Mouse (Mus musculus) heart, postnatal 0 days (tissue): ENCODE results near the gene Crim1. TPM values are rescaled to one million over a fixed set of nuclear protein-coding genes. Genes with fewer than 3 reads are reported as not detected.

Source experiments
- ATAC-seq: fragments of 200-750 bp; cut with Nextera tagmentation; 2 replicates; pipeline ENCODE4 v1.8.0; 2017; ENCODE audit warnings: low read depth, moderate number of reproducible peaks, moderate library complexity; ENCODE audit not compliant: insufficient read depth
- DNase-seq: peaks from one replicate; pipeline ENCODE4 v3.0.0-alpha.2; 2016; ENCODE audit warnings: low spot score
- H3K27ac ChIP-seq: fragments of 300-500 bp; sonication (generic); 2 replicates; pipeline ENCODE4 v1.5.1; 2014; ENCODE audit warnings: low read depth, mild to moderate bottlenecking
- H3K27me3 ChIP-seq: fragments of 300-500 bp; sonication (generic); 2 replicates; pipeline ENCODE4 v1.6.1; 2014; ENCODE audit warnings: low read length, mixed read lengths; ENCODE audit not compliant: control insufficient read depth, insufficient read depth
- H3K36me3 ChIP-seq: fragments of 300-500 bp; sonication (generic); replicated peaks from 2 replicates; pipeline ENCODE4 v1.6.1; 2014; ENCODE audit warnings: low read length, mixed read lengths; ENCODE audit not compliant: control insufficient read depth, insufficient read depth
- H3K4me1 ChIP-seq: fragments of 300-500 bp; sonication (generic); 2 replicates; pipeline ENCODE4 v1.6.1; 2014; ENCODE audit warnings: antibody characterized with exemption; ENCODE audit not compliant: control insufficient read depth, insufficient read depth
- H3K4me2 ChIP-seq: fragments of 300-500 bp; sonication (generic); 2 replicates; pipeline ENCODE4 v1.6.1; 2014; ENCODE audit warnings: low read depth, mild to moderate bottlenecking, low read length, moderate library complexity
- H3K4me3 ChIP-seq: fragments of 300-500 bp; sonication (generic); 2 replicates; pipeline ENCODE4 v1.5.1; 2014; ENCODE audit warnings: low read depth, low read length
- H3K9ac ChIP-seq: fragments of 300-500 bp; sonication (generic); replicated peaks from 2 replicates; pipeline ENCODE4 v1.6.1; 2014; ENCODE audit warnings: low read depth, low read length, mixed read lengths
- H3K9me3 ChIP-seq: fragments of 300-500 bp; sonication (generic); replicated peaks from 2 replicates; pipeline ENCODE4 v1.6.1; 2016; ENCODE audit warnings: low read length; ENCODE audit not compliant: control insufficient read depth
- CTCF ChIP-seq: IDR thresholded peaks from 2 replicates; pipeline ENCODE4 v1.5.1; 2016; ENCODE audit warnings: antibody characterized with exemption, control low read depth, low read depth
- EP300 ChIP-seq: IDR thresholded peaks from 2 replicates; pipeline ENCODE4 v1.6.1; 2016; ENCODE audit warnings: antibody characterized with exemption, low read depth
- WGBS: fragments of 180-500 bp; shearing (Covaris S2); extraction: QIAGEN DNeasy Blood & Tissue Kit; methylation state at CpG from one replicate; pipeline ENCODE4 v1.1.7; 2014; 5-methylcytosine and 5-hydroxymethylcytosine counted together
- polyA plus RNA-seq: library from polyadenylated mRNA; unstranded; fragments of >200 nt; fragmentation: Nextera tagmentation; extraction: Ambion mirVana; gene quantifications from 2 replicates; pipeline ENCODE4 v1.2.1, GENCODE M21; 2015
- total RNA-seq: library from RNA; depleted of rRNA; stranded (reverse); fragments of >200 nt; gene quantifications from 2 replicates; pipeline ENCODE4 v1.2.3, GENCODE M21; 2014; ENCODE audit warnings: low replicate concordance

Crim1 gene
- total and polyA plus RNA-seq, 2 experiments from 2014 or later, result 3.3 to 47.5 TPM

DNA sequence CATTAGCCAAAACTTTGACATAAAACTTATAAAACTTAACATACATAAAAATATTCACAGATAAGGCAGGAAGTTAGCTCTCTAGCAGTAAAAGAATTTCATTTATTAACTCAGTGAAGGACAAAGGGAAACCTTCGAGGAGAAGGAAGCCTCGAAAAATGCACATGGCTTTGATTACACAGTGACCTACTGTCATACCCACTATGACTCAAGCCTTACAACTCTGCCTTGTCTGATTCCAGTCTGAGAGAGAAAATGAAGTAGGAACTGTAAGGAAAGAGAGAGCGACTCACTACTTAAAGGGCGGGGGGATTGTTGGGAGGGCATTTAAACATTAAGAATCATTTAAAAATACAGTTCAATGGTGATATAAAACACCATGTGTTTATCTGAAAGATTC, 203.2 kb downstream of the Crim1 start:
- Histone ChIP-seq H3K27me3 (no peaks in the 10 kb centered on the region), H3K9ac (no peak overlapping the region), H3K27ac (peak overlapping the region; percentile 64), H3K36me3 (peaks cover 41% of the 10 kb centered on the region), H3K9me3 (no peaks in the 10 kb centered on the region), H3K4me1 (peaks cover 34% of the 10 kb centered on the region), H3K4me2 (no peak overlapping the region), H3K4me3 (no peak overlapping the region)
- ATAC-seq (no peak), DNase-seq (no peak)
- no peak for TF ChIP-seq EP300
- no peak for TF ChIP-seq CTCF
- 73% methylated on average over 4 of the region's 4 CpGs for WGBS

DNA sequence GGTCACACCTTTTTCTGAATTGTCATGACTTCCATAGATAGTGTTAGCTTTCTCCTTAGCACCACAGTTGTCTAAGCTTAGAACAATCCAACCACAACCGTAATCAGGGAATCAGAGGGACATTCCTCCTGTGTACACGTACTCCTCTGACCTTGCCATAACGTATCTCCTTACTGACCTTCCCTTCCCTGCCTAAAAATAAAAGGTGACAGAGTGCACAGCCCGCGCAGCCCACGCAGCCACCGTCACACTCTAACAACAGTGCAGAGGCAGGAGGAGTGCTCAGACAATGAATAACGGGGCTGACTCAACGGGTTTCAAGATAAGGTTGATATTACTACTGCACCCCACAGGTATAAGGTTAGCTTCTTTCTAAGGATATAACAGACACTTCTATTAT, 203.8 kb downstream of the Crim1 start:
- Histone ChIP-seq H3K4me2 (no peak overlapping the region), H3K4me3 (no peak overlapping the region), H3K27ac (peak overlapping the region; percentile 64), H3K27me3 (no peaks in the 10 kb centered on the region), H3K4me1 (peaks cover 34% of the 10 kb centered on the region), H3K36me3 (peaks cover 42% of the 10 kb centered on the region), H3K9ac (no peak overlapping the region), H3K9me3 (no peaks in the 10 kb centered on the region)
- 20% methylated on average over 9 of the region's 9 CpGs for WGBS
- TF ChIP-seq CTCF (no peak), EP300 (no peak)
- peak; percentile 78 for ATAC-seq
- peak; percentile 37 for DNase-seq

DNA sequence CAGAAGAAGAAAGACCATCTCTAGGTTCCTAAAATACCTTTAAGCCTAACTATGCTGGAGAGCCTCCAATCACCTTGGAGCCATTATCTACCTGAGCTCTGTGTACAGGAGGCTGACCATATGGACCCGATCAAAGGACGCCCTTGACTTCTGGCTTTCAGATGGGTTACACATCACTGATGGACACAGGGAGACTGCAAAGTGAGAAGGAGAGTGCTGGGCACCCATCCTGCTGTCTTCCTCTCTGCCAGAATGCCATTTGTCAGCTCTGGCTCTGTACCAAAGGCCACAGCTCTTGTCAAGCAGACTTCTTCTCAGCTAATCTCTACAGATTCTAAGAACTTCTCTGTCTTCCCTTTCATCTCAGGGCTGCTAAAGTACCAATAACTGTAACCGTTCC, 205.3 kb downstream of the Crim1 start:
- Histone ChIP-seq H3K27ac (no peak overlapping the region), H3K4me1 (peaks cover 38% of the 10 kb centered on the region), H3K9me3 (no peaks in the 10 kb centered on the region), H3K36me3 (peaks cover 38% of the 10 kb centered on the region), H3K4me2 (no peak overlapping the region), H3K27me3 (no peaks in the 10 kb centered on the region), H3K4me3 (no peak overlapping the region), H3K9ac (no peak overlapping the region)
- ATAC-seq (no peak), DNase-seq (no peak)
- TF ChIP-seq EP300, result no peak
- no peak for TF ChIP-seq CTCF
- WGBS, result 81% methylated on average over 3 of the region's 3 CpGs

DNA sequence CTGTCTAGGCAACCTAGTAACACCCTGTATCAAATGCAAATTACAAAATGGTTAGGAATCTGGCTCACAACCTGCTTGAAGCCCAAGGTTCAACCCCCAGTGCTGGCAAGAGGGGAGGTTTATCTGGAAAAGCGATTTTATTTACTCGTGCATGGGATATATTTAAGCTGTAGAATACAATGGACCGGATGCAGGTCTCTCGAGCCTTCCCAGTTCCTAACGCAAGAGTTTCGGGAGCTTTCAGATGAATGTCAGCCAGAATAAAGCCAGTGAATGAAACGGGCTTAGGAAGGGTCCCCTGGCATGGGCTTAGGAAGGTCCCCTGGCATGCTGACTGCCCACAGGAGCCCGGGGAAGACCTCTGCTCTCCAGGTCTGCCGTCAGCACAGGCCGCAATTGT, 206.8 kb downstream of the Crim1 start:
- DNase-seq, result no peak
- Histone ChIP-seq H3K4me2 (peak overlapping the region; percentile 28; the same call in 1 of the 2 replicates), H3K9ac (no peak overlapping the region), H3K27ac (peak overlapping the region; percentile 92), H3K27me3 (no peaks in the 10 kb centered on the region), H3K4me1 (peaks cover 30% of the 10 kb centered on the region), H3K36me3 (peaks cover 36% of the 10 kb centered on the region), H3K4me3 (no peak overlapping the region), H3K9me3 (no peaks in the 10 kb centered on the region)
- ATAC-seq, result no peak
- 65% methylated on average over 10 of the region's 10 CpGs for whole genome bisulfite sequencing
- TF ChIP-seq CTCF (no peak), EP300 (no peak)

DNA sequence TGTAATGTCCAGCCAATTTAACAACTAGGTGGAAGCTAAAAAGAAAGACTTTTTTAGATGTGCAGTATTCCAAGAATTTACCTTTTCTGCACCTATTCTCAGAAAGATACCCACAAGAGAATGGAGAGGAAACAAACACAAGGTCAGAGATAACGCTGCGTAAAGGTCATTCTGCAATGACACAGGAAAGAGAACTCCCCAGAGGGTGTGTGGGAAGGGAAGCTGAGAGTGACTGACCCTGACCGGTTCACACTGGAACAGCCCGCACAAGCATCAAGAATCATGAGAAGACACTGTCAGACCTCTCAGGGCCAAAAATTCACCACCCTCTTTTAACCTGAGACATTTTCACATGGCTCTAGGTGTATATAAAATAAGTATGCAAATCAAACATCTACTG, 207.5 kb downstream of the Crim1 start:
- peak; percentile 65 for DNase-seq
- Histone ChIP-seq H3K4me3 (no peak overlapping the region), H3K9ac (no peak overlapping the region), H3K9me3 (no peaks in the 10 kb centered on the region), H3K27me3 (no peaks in the 10 kb centered on the region), H3K4me1 (peaks cover 27% of the 10 kb centered on the region), H3K36me3 (peaks cover 39% of the 10 kb centered on the region), H3K27ac (peak overlapping the region; percentile 61; the same call in 1 of the 2 replicates), H3K4me2 (no peak overlapping the region)
- 28% methylated on average over 4 of the region's 4 CpGs for WGBS
- peak; percentile 66 for ATAC-seq
- TF ChIP-seq EP300 (no peak), CTCF (no peak)

DNA sequence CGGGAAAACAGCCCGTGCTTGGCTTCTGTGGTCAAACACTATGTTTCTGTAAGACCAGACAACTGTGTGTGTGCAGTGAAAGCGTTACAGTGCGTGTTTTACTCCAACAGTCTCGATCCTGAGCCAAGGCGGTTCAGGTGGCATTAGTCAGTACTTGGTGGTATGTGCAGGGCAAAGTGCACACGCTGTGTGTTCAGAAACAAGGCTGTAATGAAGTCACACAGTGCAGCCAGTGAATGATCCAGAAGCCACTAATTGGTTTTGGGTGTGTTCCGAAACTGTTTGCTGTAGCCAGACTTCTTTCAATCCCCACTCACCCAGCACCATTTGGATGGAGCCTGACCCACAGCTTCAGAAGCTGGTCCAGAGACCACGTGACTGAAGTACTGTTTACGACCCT, 208.3 kb downstream of the Crim1 start:
- no peaks in the 10 kb centered on the region for H3K27me3 ChIP-seq
- peaks cover 38% of the 10 kb centered on the region for H3K36me3 ChIP-seq
- 81% methylated on average over 10 of the region's 10 CpGs for WGBS
- ATAC-seq (no peak), DNase-seq (no peak)
- H3K27ac ChIP-seq, result peak overlapping the region; percentile 61
- no peak overlapping the region for H3K4me2 ChIP-seq
- H3K9me3 ChIP-seq, result no peaks in the 10 kb centered on the region
- H3K4me1 ChIP-seq, result peaks cover 24% of the 10 kb centered on the region
- TF ChIP-seq CTCF (no peak), EP300 (no peak)
- H3K4me3 ChIP-seq, result no peak overlapping the region
- no peak overlapping the region for H3K9ac ChIP-seq
